Mouse (Mus musculus): ENCODE measurements around the gene B4galt7. TPM values are rescaled to one million over a fixed set of nuclear protein-coding genes. Genes with fewer than 3 reads are reported as not detected.

The B4galt7 gene
- polyA plus RNA-seq, 1 experiment from 2014 or later, result 16.4 TPM

Other genes starting within 250 kb of the B4galt7 start
- gene Lman2, start 237.1 kb upstream of the B4galt7 start, polyA plus RNA-seq (2014; fragmentation: Nextera tagmentation; extraction: Ambion mirVana), result 120 and 121 TPM in 2 replicates
- 1.2 and 1.9 TPM in 2 replicates for gene Rgs14, start 230.2 kb upstream of the B4galt7 start, polyA plus RNA-seq (2014; fragmentation: Nextera tagmentation; extraction: Ambion mirVana)
- gene Slc34a1, start 201.7 kb upstream of the B4galt7 start, polyA plus RNA-seq (2014; fragmentation: Nextera tagmentation; extraction: Ambion mirVana), result not detected in 2 replicates
- gene Pfn3, start 184.7 kb upstream of the B4galt7 start, polyA plus RNA-seq (2014; fragmentation: Nextera tagmentation; extraction: Ambion mirVana), result not detected in 2 replicates
- 62.3 and 63.4 TPM in 2 replicates for gene F12, start 173.1 kb upstream of the B4galt7 start, polyA plus RNA-seq (2014; fragmentation: Nextera tagmentation; extraction: Ambion mirVana)
- gene Grk6, start 154.8 kb upstream of the B4galt7 start, polyA plus RNA-seq (2014; fragmentation: Nextera tagmentation; extraction: Ambion mirVana), result 45.8 and 49.0 TPM in 2 replicates
- gene Prr7, start 135.6 kb upstream of the B4galt7 start, polyA plus RNA-seq (2014; fragmentation: Nextera tagmentation; extraction: Ambion mirVana), result 0.29 and 0.35 TPM in 2 replicates
- gene Dbn1, start 111.8 kb upstream of the B4galt7 start, polyA plus RNA-seq (2014; fragmentation: Nextera tagmentation; extraction: Ambion mirVana), result 64.9 and 69.0 TPM in 2 replicates
- gene Pdlim7, start 86.2 kb upstream of the B4galt7 start, polyA plus RNA-seq (2014; fragmentation: Nextera tagmentation; extraction: Ambion mirVana), result 86.4 and 94.6 TPM in 2 replicates
- 4.3 and 6.0 TPM in 2 replicates for gene Dok3, start 70.6 kb upstream of the B4galt7 start, polyA plus RNA-seq (2014; fragmentation: Nextera tagmentation; extraction: Ambion mirVana)
- gene Ddx41, start 63.2 kb upstream of the B4galt7 start, polyA plus RNA-seq (2014; fragmentation: Nextera tagmentation; extraction: Ambion mirVana), result 62.9 and 64.6 TPM in 2 replicates
- 18.7 and 25.3 TPM in 2 replicates for gene Fam193b, start 28.8 kb upstream of the B4galt7 start, polyA plus RNA-seq (2014; fragmentation: Nextera tagmentation; extraction: Ambion mirVana)
- gene Tmed9, start 26.2 kb upstream of the B4galt7 start, polyA plus RNA-seq (2014; fragmentation: Nextera tagmentation; extraction: Ambion mirVana), result 58.7 and 61.9 TPM in 2 replicates
- 35.8 and 36.2 TPM in 2 replicates for gene Caml, start 23.1 kb downstream of the B4galt7 start, polyA plus RNA-seq (2014; fragmentation: Nextera tagmentation; extraction: Ambion mirVana)
- gene Ddx46, start 35.1 kb downstream of the B4galt7 start, polyA plus RNA-seq (2014; fragmentation: Nextera tagmentation; extraction: Ambion mirVana), result 51.5 and 54.0 TPM in 2 replicates
- gene B230219D22Rik, start 93.2 kb downstream of the B4galt7 start, polyA plus RNA-seq (2014; fragmentation: Nextera tagmentation; extraction: Ambion mirVana), result 39.3 and 42.8 TPM in 2 replicates
- 49.9 and 50.2 TPM in 2 replicates for gene Txndc15, start 114.8 kb downstream of the B4galt7 start, polyA plus RNA-seq (2014; fragmentation: Nextera tagmentation; extraction: Ambion mirVana)
- 56.3 and 60.3 TPM in 2 replicates for gene Pcbd2, start 127.5 kb downstream of the B4galt7 start, polyA plus RNA-seq (2014; fragmentation: Nextera tagmentation; extraction: Ambion mirVana)
- gene Catsper3, start 184.7 kb downstream of the B4galt7 start, polyA plus RNA-seq (2014; fragmentation: Nextera tagmentation; extraction: Ambion mirVana), result not detected in 2 replicates
- gene Pitx1, start 236.3 kb downstream of the B4galt7 start, polyA plus RNA-seq (2014; fragmentation: Nextera tagmentation; extraction: Ambion mirVana), result 6.3 and 6.8 TPM in 2 replicates

All from liver, embryonic 11.5 days (tissue).